Mouse (Mus musculus) kidney, embryonic 16.5 days (tissue): Measurements from ENCODE around the gene Olfr1344. TPM values are rescaled to one million over a fixed set of nuclear protein-coding genes. Genes with fewer than 3 reads are reported as not detected.

Experiments used
- ATAC-seq: fragments of 200-750 bp; cut with Nextera tagmentation; 2 replicates; pipeline ENCODE4 v1.8.0; 2017; ENCODE audit warnings: moderate TSS enrichment; ENCODE audit not compliant: low FRiP score, low TSS enrichment
- H3K27ac ChIP-seq: fragments of 300-500 bp; sonication (generic); 2 replicates; pipeline ENCODE4 v1.5.1; 2014; ENCODE audit warnings: low read length
- H3K27me3 ChIP-seq: fragments of 300-500 bp; sonication (generic); 2 replicates; pipeline ENCODE4 v1.6.1; 2014; ENCODE audit warnings: low read length, control low read depth, mixed read lengths; ENCODE audit not compliant: insufficient read depth
- H3K36me3 ChIP-seq: fragments of 300-500 bp; sonication (generic); 2 replicates; pipeline ENCODE4 v1.6.1; 2014; ENCODE audit warnings: low read length, control low read depth, mixed read lengths; ENCODE audit not compliant: insufficient read depth
- H3K4me1 ChIP-seq: fragments of 300-500 bp; sonication (generic); 2 replicates; pipeline ENCODE4 v1.6.1; 2014; ENCODE audit warnings: low read length, control low read depth, mixed read lengths; ENCODE audit not compliant: insufficient read depth
- H3K4me2 ChIP-seq: fragments of 300-500 bp; sonication (generic); replicated peaks from 2 replicates; pipeline ENCODE4 v1.6.1; 2014; ENCODE audit warnings: low read depth, low read length
- H3K4me3 ChIP-seq: fragments of 300-500 bp; sonication (generic); 2 replicates; pipeline ENCODE4 v1.5.1; 2014; ENCODE audit warnings: mild to moderate bottlenecking, low read length
- H3K9ac ChIP-seq: fragments of 300-500 bp; sonication (generic); replicated peaks from 2 replicates; pipeline ENCODE4 v1.6.1; 2014; ENCODE audit warnings: low read length
- H3K9me3 ChIP-seq: fragments of 300-500 bp; sonication (generic); 2 replicates; pipeline ENCODE4 v1.6.1; 2016; ENCODE audit warnings: low read length, control low read depth
- WGBS: fragments of 180-500 bp; shearing (Covaris S2); extraction: QIAGEN DNeasy Blood & Tissue Kit; methylation state at CpG from one replicate; pipeline ENCODE4 v1.1.7; 2014; 5-methylcytosine and 5-hydroxymethylcytosine counted together
- polyA plus RNA-seq: library from polyadenylated mRNA; unstranded; fragments of >200 nt; fragmentation: Nextera tagmentation; extraction: Ambion mirVana; gene quantifications from 2 replicates; pipeline ENCODE4 v1.2.1, GENCODE M21; 2015

Gene Olfr1344
- polyA plus RNA-seq: not detected in 2 replicates

- no peaks in the 10 kb centered on the region; the same call in 1 of the 2 replicates for H3K9me3 ChIP-seq
- no peak within 1 kb of the TSS for H3K9ac ChIP-seq
- ATAC-seq: no peak
- WGBS: 69% methylated on average over 3 of the region's 3 CpGs
- H3K4me1 ChIP-seq: no peaks in the 10 kb centered on the region
- no peaks in the 10 kb centered on the region for H3K36me3 ChIP-seq
- H3K4me3 ChIP-seq: no peak within 1 kb of the TSS
- no peak within 1 kb of the TSS for H3K27ac ChIP-seq
- H3K27me3 ChIP-seq: no peaks in the 10 kb centered on the region
- H3K4me2 ChIP-seq: no peak within 1 kb of the TSS
These were observed at the start of gene Olfr1344 for GRCm38 (mm10) chr7:6438388-6438787. TSS of gene Olfr1344 (plus strand) at chr7:6438688.

GRCm38 (mm10) chr7:6388971-6389370 is 49.5 kb upstream of the Olfr1344 start:
- Histone ChIP-seq H3K4me2 (no peak overlapping the region), H3K27me3 (no peaks in the 10 kb centered on the region), H3K9me3 (no peaks in the 10 kb centered on the region), H3K9ac (no peak overlapping the region), H3K27ac (no peak overlapping the region), H3K4me3 (no peak overlapping the region), H3K4me1 (peaks cover 1% of the 10 kb centered on the region; the same call in 1 of the 2 replicates), H3K36me3 (peaks cover 25% of the 10 kb centered on the region; the same call in 1 of the 2 replicates)
- ATAC-seq: no peak
- 87% methylated on average over 5 of the region's 5 CpGs for whole genome bisulfite sequencing

DNA sequence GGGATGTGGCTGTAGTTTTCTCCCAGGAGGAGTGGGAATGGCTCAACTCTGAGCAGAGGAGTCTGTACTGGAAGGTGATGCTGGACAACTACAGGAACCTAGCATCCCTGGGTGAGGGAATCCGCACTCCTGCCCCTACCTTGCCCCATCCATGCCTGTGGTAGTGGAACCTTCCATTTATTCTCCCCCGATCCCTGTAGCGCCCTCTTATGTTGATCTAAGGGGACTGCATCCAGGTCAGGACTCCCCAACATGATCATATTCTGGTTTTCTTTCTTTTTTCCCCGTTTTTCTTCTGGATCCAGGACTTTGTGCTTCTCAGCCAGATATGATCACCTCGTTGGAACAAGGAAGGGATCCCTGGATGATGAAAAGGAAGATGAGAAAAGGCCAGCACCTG is 49.0 kb upstream of the Olfr1344 start:
- H3K27me3 ChIP-seq: no peaks in the 10 kb centered on the region
- WGBS: 72% methylated on average over 5 of the region's 5 CpGs
- H3K36me3 ChIP-seq: peaks cover 30% of the 10 kb centered on the region; the same call in 1 of the 2 replicates
- H3K4me1 ChIP-seq: no peaks in the 10 kb centered on the region
- no peaks in the 10 kb centered on the region for H3K9me3 ChIP-seq
- H3K27ac ChIP-seq: no peak overlapping the region
- no peak overlapping the region for H3K4me2 ChIP-seq
- no peak for ATAC-seq
- H3K4me3 ChIP-seq: no peak overlapping the region
- H3K9ac ChIP-seq: no peak overlapping the region

- H3K27ac ChIP-seq: no peak within 1 kb of the TSS
- peak within 1 kb of the TSS; percentile 63 for H3K4me3 ChIP-seq
- peak within 1 kb of the TSS; percentile 64 for H3K9ac ChIP-seq
- no peaks in the 10 kb centered on the region for H3K27me3 ChIP-seq
- H3K9me3 ChIP-seq: no peaks in the 10 kb centered on the region
- H3K36me3 ChIP-seq: peaks cover 20% of the 10 kb centered on the region
- WGBS: 28% methylated on average over 25 of the region's 25 CpGs
- 0 out of 2 replicates have a peak, but pooled peaks cover 5% of the 10 kb centered on the region for H3K4me1 ChIP-seq
- ATAC-seq: peak; percentile 88
- peak within 1 kb of the TSS; percentile 70 for H3K4me2 ChIP-seq
These were observed 40.2 kb upstream of the Olfr1344 start, which contains the start of gene Smim17 for GRCm38 (mm10) chr7:6397996-6398975. TSS of gene Smim17 (plus strand) at chr7:6398715.

- H3K36me3 ChIP-seq: no peaks in the 10 kb centered on the region
- H3K4me2 ChIP-seq: no peak within 1 kb of the TSS
- peak; percentile 97 for ATAC-seq
- no peaks in the 10 kb centered on the region for H3K27me3 ChIP-seq
- H3K4me3 ChIP-seq: no peak within 1 kb of the TSS
- H3K27ac ChIP-seq: no peak within 1 kb of the TSS
- H3K9ac ChIP-seq: no peak within 1 kb of the TSS
- no peaks in the 10 kb centered on the region for H3K9me3 ChIP-seq
- no peaks in the 10 kb centered on the region for H3K4me1 ChIP-seq
- 1% methylated on average over 17 of the region's 17 CpGs for WGBS
These were observed 28.4 kb upstream of the Olfr1344 start, which contains the start of gene Gm20715 for GRCm38 (mm10) chr7:6410043-6410442. TSS of gene Gm20715 (plus strand) at chr7:6410277.

DNA sequence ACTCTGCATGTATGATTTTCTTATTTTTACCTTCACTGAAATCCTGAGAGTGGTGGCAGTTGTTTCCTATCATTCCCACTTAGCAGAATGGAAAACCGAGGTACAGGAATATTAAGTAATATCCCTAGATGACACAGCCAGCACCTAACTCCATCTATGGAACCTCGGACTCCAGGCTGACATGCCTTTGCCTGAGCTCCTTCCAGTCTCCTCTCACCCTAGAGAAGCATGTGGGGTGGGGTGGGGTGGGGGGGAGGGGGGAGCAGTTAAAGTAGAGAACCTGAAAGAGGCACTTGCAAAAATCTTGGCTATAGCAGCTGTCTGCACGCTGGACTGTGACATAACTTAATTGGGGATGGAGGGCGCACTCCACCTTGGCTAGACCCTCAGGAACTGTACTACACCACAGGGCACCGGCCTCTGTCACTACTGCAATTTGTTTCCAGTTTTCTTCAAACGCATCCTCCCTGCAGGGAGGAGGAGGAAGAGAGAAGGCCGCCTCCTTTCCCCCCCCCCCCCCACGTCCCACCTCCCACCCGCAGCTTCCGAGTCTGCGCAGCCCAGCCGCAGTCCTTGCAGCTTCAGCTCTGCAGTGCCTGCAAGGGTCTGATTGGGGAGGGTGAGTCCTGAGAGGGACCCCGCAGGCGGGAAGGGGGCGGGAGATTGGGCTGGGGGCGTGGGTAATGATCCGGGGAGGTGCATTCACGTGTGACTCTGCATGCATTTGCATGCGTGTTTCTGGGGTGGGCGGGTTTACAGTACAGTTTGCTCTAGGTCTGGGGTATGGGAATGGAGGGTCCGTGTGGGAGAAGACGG is 23.7 kb upstream of the Olfr1344 start:
- Histone ChIP-seq H3K4me1 (no peaks in the 10 kb centered on the region), H3K4me3 (no peak overlapping the region), H3K9me3 (no peaks in the 10 kb centered on the region), H3K9ac (no peak overlapping the region), H3K36me3 (no peaks in the 10 kb centered on the region), H3K4me2 (0 out of 2 replicates have a peak overlapping the region, but pooled peaks have one; percentile 10), H3K27ac (no peak overlapping the region), H3K27me3 (no peaks in the 10 kb centered on the region)
- no peak for ATAC-seq
- WGBS: 7% methylated on average over 17 of the region's 22 CpGs

DNA sequence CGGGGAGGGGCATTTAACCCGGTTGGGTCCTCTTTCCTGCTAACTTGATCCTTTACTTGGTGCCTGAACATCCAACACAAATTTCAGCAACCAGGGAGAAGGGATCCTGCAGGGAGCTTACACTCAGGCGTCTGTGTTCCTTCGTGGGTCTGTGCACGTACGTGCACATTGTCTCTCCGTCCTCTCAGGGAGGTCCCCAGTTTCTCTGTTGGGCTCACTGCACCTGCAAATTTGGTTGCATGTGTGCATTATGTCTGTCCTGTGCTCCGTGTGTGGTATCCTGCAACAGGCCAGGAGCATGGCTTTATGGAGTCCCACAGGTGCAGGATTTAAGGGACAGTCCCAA is 23.1 kb upstream of the Olfr1344 start:
- Histone ChIP-seq H3K27me3 (no peaks in the 10 kb centered on the region), H3K4me1 (no peaks in the 10 kb centered on the region)

DNA sequence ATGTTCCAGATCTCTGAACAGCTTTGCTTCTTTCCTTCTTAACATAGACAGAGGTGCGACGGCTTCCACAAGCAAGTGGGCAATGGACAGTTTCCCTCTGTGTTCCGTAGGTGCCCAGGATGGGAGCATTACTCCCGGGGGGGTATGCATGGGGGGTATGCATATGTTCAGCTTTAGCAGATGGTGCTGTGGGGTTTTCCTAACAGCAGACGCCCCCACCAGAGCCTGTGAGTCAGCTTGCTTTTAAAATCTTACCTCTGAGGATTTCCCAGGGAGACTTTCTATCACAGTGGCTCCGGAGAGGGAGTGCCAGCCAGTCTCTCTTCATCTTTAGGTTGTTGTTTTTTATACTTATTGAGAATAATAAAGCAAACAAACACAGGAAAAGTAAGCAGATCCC is 18.6 kb upstream of the Olfr1344 start:
- 75% methylated on average over 6 of the region's 6 CpGs for WGBS

More for the DNA sequence above, 23.1 kb upstream of the Olfr1344 start:
- H3K4me3 ChIP-seq: no peak overlapping the region
- no peaks in the 10 kb centered on the region for H3K9me3 ChIP-seq
- H3K9ac ChIP-seq: no peak overlapping the region
- H3K27ac ChIP-seq: no peak overlapping the region
- no peaks in the 10 kb centered on the region for H3K36me3 ChIP-seq
- ATAC-seq: no peak
- 22% methylated on average over 8 of the region's 8 CpGs for WGBS
- no peak overlapping the region for H3K4me2 ChIP-seq

DNA sequence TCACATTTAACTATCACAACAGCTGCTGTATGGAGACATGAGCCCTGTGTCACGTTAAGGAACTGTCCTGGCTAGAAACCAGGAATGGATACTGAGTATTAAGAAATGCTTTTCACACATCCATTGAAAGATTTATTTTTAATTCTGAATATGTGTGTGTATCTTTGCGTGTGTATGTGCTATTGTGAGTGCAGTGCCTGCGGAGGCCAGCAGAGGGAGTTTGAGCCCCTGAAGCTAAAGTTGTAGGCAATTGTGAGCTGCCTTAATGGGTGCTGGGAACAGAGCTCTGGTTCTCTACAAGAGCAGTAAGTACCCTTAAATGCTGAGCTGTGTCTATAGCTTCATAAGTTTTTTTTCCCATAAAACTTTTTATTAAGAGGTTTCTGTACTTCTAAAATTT is 9.1 kb upstream of the Olfr1344 start:
- H3K4me2 ChIP-seq: no peak overlapping the region
- no peaks in the 10 kb centered on the region for H3K27me3 ChIP-seq
- H3K36me3 ChIP-seq: no peaks in the 10 kb centered on the region
- no peaks in the 10 kb centered on the region for H3K4me1 ChIP-seq
- no peak for ATAC-seq
- H3K27ac ChIP-seq: no peak overlapping the region
- H3K9ac ChIP-seq: no peak overlapping the region
- no peak overlapping the region for H3K4me3 ChIP-seq
- peaks cover 5% of the 10 kb centered on the region for H3K9me3 ChIP-seq
- 88% methylated on average over 3 of the region's 3 CpGs for whole genome bisulfite sequencing

More for the DNA sequence above, 18.6 kb upstream of the Olfr1344 start:
- no peak overlapping the region for H3K27ac ChIP-seq
- no peaks in the 10 kb centered on the region for H3K36me3 ChIP-seq
- H3K4me3 ChIP-seq: no peak overlapping the region
- no peak overlapping the region for H3K4me2 ChIP-seq
- no peak for ATAC-seq
- H3K4me1 ChIP-seq: no peaks in the 10 kb centered on the region
- no peaks in the 10 kb centered on the region for H3K9me3 ChIP-seq
- H3K9ac ChIP-seq: no peak overlapping the region
- H3K27me3 ChIP-seq: no peaks in the 10 kb centered on the region
